In the genomic region with DNA sequence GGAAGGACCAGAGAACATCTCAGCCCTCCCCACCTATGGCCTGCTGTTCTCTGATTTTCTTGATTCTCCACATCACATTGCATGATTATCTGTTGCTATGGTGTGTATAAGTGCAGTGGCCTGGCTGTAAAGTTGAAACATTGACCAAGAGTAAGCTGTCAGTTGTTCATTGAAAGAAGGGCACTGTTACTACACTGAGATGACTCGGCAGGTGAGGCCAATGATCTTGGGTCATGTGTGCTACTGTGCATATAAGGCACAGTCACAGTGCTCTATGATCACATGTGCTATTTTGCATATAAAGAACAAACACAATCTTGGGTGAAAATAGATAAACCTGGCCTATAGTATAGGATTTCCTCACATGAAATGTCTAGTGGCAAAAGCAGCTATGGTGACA, we compare ENCODE assay signal across 32 mouse cellular contexts. TPM values are rescaled to one million over a fixed set of nuclear protein-coding genes. Genes with fewer than 3 reads are reported as not detected.
"Had no signal": no experiment of that assay in that cellular context is flagged by ENCODE, and none has a peak within 500 bp of the region (broad histone marks: within the 10 kb centered on the region; RNA-seq: fewer than 3 reads in every experiment).

No protein-coding gene starts in this region.

- H3K4me1 ChIP-seq: limb, embryonic 12.5 days; limb, embryonic 13.5 days; limb, embryonic 15.5 days; liver, embryonic 12.5 days; liver, embryonic 13.5 days; liver, embryonic 15.5 days; lung, embryonic 15.5 days; megakaryocyte, embryonic 14.5 days; midbrain, embryonic 10.5 days; midbrain, embryonic 12.5 days; midbrain, embryonic 13.5 days; midbrain, embryonic 15.5 days; neural tube, embryonic 12.5 days had no signal

- H3K9me3 ChIP-seq: limb, embryonic 12.5 days; limb, embryonic 13.5 days; limb, embryonic 15.5 days; liver, embryonic 12.5 days; liver, embryonic 13.5 days; liver, embryonic 15.5 days; lung, embryonic 15.5 days; megakaryocyte, embryonic 14.5 days; midbrain, embryonic 10.5 days; midbrain, embryonic 12.5 days; midbrain, embryonic 13.5 days; midbrain, embryonic 15.5 days; neural tube, embryonic 12.5 days had no signal

- H3K4me3 ChIP-seq: limb, embryonic 12.5 days; limb, embryonic 13.5 days; limb, embryonic 15.5 days; liver, embryonic 12.5 days; liver, embryonic 13.5 days; liver, embryonic 15.5 days; lung, embryonic 15.5 days; megakaryocyte, embryonic 14.5 days; midbrain, embryonic 10.5 days; midbrain, embryonic 12.5 days; midbrain, embryonic 13.5 days; midbrain, embryonic 15.5 days; myocyte; neural tube, embryonic 12.5 days had no signal

- H3K4me2 ChIP-seq: limb, embryonic 12.5 days; limb, embryonic 13.5 days; limb, embryonic 15.5 days; liver, embryonic 11.5 days; liver, embryonic 12.5 days; liver, embryonic 13.5 days; liver, embryonic 15.5 days; lung, embryonic 14.5 days; lung, embryonic 15.5 days; midbrain, embryonic 11.5 days; midbrain, embryonic 12.5 days; midbrain, embryonic 13.5 days; midbrain, embryonic 15.5 days; neural tube, embryonic 12.5 days had no signal

- H3K36me3 ChIP-seq: limb, embryonic 12.5 days; limb, embryonic 13.5 days; limb, embryonic 15.5 days; liver, embryonic 12.5 days; liver, embryonic 13.5 days; liver, embryonic 15.5 days; lung, embryonic 15.5 days; midbrain, embryonic 10.5 days; midbrain, embryonic 12.5 days; midbrain, embryonic 13.5 days; midbrain, embryonic 15.5 days; neural tube, embryonic 12.5 days had no signal

- H3K27me3 ChIP-seq: limb, embryonic 12.5 days; limb, embryonic 13.5 days; limb, embryonic 15.5 days; liver, embryonic 12.5 days; liver, embryonic 13.5 days; liver, embryonic 15.5 days; lung, embryonic 15.5 days; megakaryocyte, embryonic 14.5 days; midbrain, embryonic 12.5 days; midbrain, embryonic 13.5 days; midbrain, embryonic 15.5 days; neural tube, embryonic 12.5 days had no signal

- H3K27ac ChIP-seq: limb, embryonic 12.5 days; limb, embryonic 13.5 days; limb, embryonic 15.5 days; liver, embryonic 12.5 days; liver, embryonic 13.5 days; liver, embryonic 14.5 days; liver, embryonic 15.5 days; lung, embryonic 15.5 days; macrophage; midbrain, embryonic 10.5 days; midbrain, embryonic 12.5 days; midbrain, embryonic 13.5 days; midbrain, embryonic 15.5 days; neural tube, embryonic 12.5 days had no signal

- ATAC-seq: liver, embryonic 12.5 days; liver, postnatal 0 days; lung, postnatal 0 days; midbrain, embryonic 13.5 days; midbrain, embryonic 15.5 days; midbrain, embryonic 16.5 days had no signal

- H3K9ac ChIP-seq: limb, embryonic 12.5 days; limb, embryonic 13.5 days; limb, embryonic 15.5 days; liver, embryonic 12.5 days; liver, embryonic 13.5 days; liver, embryonic 14.5 days; liver, embryonic 15.5 days; liver, postnatal 0 days; lung, embryonic 14.5 days; lung, embryonic 15.5 days; midbrain, embryonic 12.5 days; midbrain, embryonic 13.5 days; midbrain, embryonic 15.5 days; neural tube, embryonic 12.5 days had no signal

- DNase-seq: left cerebral cortex, postnatal 4 days; liver; liver, embryonic 13.5 days; liver, postnatal 0 days; lung, adult 18-20 months; lung, adult 2 months; lung, embryonic 14.5 days; lung, postnatal 10 days; lung, postnatal 14 days; lung, postnatal 36 days; lung, postnatal 4 days; midbrain, embryonic 14.5 days had no signal

RNA-seq across cellular contexts. Expression of gene Naip6, which starts 32.9 kb away (rescaled TPM):
- polyA plus RNA-seq: limb, embryonic 12.5 days; midbrain, embryonic 10.5 days; midbrain, embryonic 15.5 days; midbrain, embryonic 16.5 days; neural tube, embryonic 11.5 days had no signal

RNA-seq across cellular contexts. Expression of gene Naip5, which starts 38.5 kb away (rescaled TPM):
- polyA plus RNA-seq: limb, embryonic 12.5 days had no signal
